Mouse (Mus musculus): Measurements from ENCODE around the gene Gm4869. TPM values are rescaled to one million over a fixed set of nuclear protein-coding genes. Genes with fewer than 3 reads are reported as not detected.

Gene Gm4869
- not detected in 2 replicates for polyA plus RNA-seq (2014; fragmentation: Nextera tagmentation; extraction: Ambion mirVana)

DNA sequence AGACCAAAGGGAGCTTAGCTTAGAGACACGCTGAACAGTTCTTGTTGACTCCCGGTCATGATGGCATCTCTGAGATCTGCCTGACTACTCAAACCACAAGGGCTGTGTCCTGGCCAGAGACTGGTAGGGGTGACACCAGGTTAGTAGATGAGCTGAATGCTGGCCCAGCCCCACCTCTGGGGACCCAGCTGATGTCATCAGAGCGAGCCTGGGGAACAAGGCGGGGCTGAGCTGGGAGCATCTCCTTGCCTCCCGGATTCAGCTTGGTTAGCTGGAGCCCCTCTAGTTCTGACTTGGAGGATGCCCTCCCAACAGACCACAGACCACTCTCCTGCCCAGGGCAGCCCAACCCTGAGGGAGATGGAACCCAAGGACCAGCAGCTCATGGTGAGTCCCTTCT, at the start of gene Gm4869:
Gene Gm4869, plus strand, starts transcription at position 301 of the 400 bp plus-strand sequence.
- Histone ChIP-seq H3K36me3 (ENCODE audit: control insufficient read depth, insufficient read depth, low read length) (peaks cover 51% of the 10 kb centered on the region), H3K9ac (ENCODE audit: low read length) (no peak within 1 kb of the TSS), H3K9me3 (ENCODE audit: control insufficient read depth, low read length) (no peaks in the 10 kb centered on the region), H3K27me3 (replicated peaks; ENCODE audit: control insufficient read depth, insufficient read depth, low read length) (no peaks in the 10 kb centered on the region), H3K4me3 (ENCODE audit: low read depth, low read length) (no peak within 1 kb of the TSS), H3K27ac (ENCODE audit: low read depth) (no peak within 1 kb of the TSS), H3K4me2 (ENCODE audit: low read length) (no peak within 1 kb of the TSS), H3K4me1 (replicated peaks; ENCODE audit: control insufficient read depth, insufficient read depth, low read length) (no peaks in the 10 kb centered on the region)
- DNase-seq (ENCODE audit: low spot score): no peak
- 82% methylated on average over 5 of the region's 5 CpGs for WGBS
- no peak for ATAC-seq (replicated peaks; ENCODE audit: low FRiP score, low TSS enrichment, low read depth)

DNA sequence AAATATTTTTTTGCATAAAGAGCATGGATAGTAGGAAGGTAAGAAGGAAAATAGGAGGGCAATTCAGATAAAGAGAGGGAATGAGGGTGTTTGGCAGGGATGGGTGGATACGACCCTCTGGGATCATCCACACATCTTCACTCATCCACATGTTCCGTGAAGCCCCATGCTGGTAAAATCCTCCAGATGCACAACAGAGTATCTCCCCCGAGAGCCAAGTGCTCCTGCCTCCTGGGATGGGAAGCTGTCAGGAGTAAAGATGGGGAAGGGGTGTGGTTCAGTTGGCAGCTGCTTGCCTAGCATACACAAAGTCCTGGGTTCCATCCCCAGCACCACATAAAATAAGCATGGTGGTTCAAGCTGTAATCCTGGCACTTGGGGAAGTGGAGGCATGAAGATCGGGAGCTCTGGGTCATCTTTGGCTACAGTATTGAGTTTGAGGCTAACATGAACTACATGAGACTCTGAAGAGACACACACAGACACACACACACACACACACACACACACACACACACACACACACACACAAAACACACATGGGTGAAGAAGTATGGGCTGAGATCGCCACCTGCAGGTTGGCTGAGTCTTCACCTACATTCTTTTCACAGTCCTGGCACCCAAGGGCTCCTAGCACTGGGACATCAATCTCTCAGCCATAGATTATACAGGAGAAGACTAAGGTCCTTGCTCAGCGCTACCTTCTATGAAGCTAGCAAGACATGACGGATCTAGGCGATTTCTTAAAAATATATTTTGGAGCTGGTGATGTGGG, 49.1 kb upstream of the Gm4869 start:
- Histone ChIP-seq H3K4me3 (ENCODE audit: low read depth, low read length) (no peak overlapping the region), H3K27me3 (replicated peaks; ENCODE audit: control insufficient read depth, insufficient read depth, low read length) (no peaks in the 10 kb centered on the region), H3K4me2 (ENCODE audit: low read length) (no peak overlapping the region), H3K9ac (ENCODE audit: low read length) (no peak overlapping the region), H3K27ac (ENCODE audit: low read depth) (no peak overlapping the region), H3K4me1 (replicated peaks; ENCODE audit: control insufficient read depth, insufficient read depth, low read length) (no peaks in the 10 kb centered on the region), H3K9me3 (ENCODE audit: control insufficient read depth, low read length) (no peaks in the 10 kb centered on the region), H3K36me3 (ENCODE audit: control insufficient read depth, insufficient read depth, low read length) (no peaks in the 10 kb centered on the region)
- WGBS: 62% methylated on average over 8 of the region's 8 CpGs
- ATAC-seq (replicated peaks; ENCODE audit: low FRiP score, low TSS enrichment, low read depth): no peak
- no peak for DNase-seq (ENCODE audit: low spot score)

- no peaks in the 10 kb centered on the region for H3K9me3 ChIP-seq (ENCODE audit: control insufficient read depth, low read length)
- no peaks in the 10 kb centered on the region for H3K27me3 ChIP-seq (replicated peaks; ENCODE audit: control insufficient read depth, insufficient read depth, low read length)
- no peak overlapping the region for H3K4me3 ChIP-seq (ENCODE audit: low read depth, low read length)
- DNase-seq (ENCODE audit: low spot score) (no peak), ATAC-seq (replicated peaks; ENCODE audit: low FRiP score, low TSS enrichment, low read depth) (no peak)
- no peak overlapping the region for H3K27ac ChIP-seq (ENCODE audit: low read depth)
- no peaks in the 10 kb centered on the region for H3K36me3 ChIP-seq (ENCODE audit: control insufficient read depth, insufficient read depth, low read length)
- no peak overlapping the region for H3K4me2 ChIP-seq (ENCODE audit: low read length)
- WGBS: 67% methylated on average over 4 of the region's 4 CpGs
- no peak overlapping the region for H3K9ac ChIP-seq (ENCODE audit: low read length)
- 0 out of 2 replicates have a peak, but pooled peaks cover 3% of the 10 kb centered on the region for H3K4me1 ChIP-seq (replicated peaks; ENCODE audit: control insufficient read depth, insufficient read depth, low read length)
These were observed 42.7 kb upstream of the Gm4869 start for GRCm38 (mm10) chr5:140402640-140403270.

GRCm38 (mm10) chr5:140405126-140405525, 40.3 kb upstream of the Gm4869 start:
- no peak for DNase-seq (ENCODE audit: low spot score)
- WGBS: 76% methylated on average over 6 of the region's 6 CpGs

DNA sequence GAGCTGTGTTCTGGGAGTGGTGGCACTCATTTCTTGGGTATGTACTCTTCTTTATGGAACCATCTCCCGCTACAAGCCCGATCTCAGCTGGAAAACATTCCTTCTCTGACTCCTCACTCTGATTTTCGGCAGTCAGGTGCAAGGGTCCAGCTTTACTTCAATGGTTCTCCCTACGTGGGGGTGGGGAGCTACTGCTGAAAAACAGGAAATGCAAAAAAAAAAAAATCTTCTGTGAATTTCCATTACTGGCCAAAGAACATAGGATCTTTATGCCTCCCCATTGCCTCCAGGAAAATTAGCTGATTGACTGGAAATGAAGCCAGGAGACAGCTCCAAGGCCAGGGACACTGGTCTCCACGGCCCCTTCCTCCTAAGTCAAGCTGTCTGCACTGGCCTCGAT, 38.8 kb upstream of the Gm4869 start:
- no peak overlapping the region for H3K4me2 ChIP-seq (ENCODE audit: low read length)
- H3K27me3 ChIP-seq (replicated peaks; ENCODE audit: control insufficient read depth, insufficient read depth, low read length): no peaks in the 10 kb centered on the region
- 60% methylated on average over 6 of the region's 6 CpGs for WGBS
- H3K4me1 ChIP-seq (replicated peaks; ENCODE audit: control insufficient read depth, insufficient read depth, low read length): 0 out of 2 replicates have a peak, but pooled peaks cover 3% of the 10 kb centered on the region
- no peak for ATAC-seq (replicated peaks; ENCODE audit: low FRiP score, low TSS enrichment, low read depth)
- no peak overlapping the region for H3K9ac ChIP-seq (ENCODE audit: low read length)
- no peaks in the 10 kb centered on the region for H3K36me3 ChIP-seq (ENCODE audit: control insufficient read depth, insufficient read depth, low read length)
- no peak for DNase-seq (ENCODE audit: low spot score)
- no peak overlapping the region for H3K4me3 ChIP-seq (ENCODE audit: low read depth, low read length)
- no peak overlapping the region for H3K27ac ChIP-seq (ENCODE audit: low read depth)
- no peaks in the 10 kb centered on the region for H3K9me3 ChIP-seq (ENCODE audit: control insufficient read depth, low read length)

More at GRCm38 (mm10) chr5:140405126-140405525, 40.3 kb upstream of the Gm4869 start:
- H3K4me3 ChIP-seq (ENCODE audit: low read depth, low read length): no peak overlapping the region
- H3K4me2 ChIP-seq (ENCODE audit: low read length): no peak overlapping the region
- ATAC-seq (replicated peaks; ENCODE audit: low FRiP score, low TSS enrichment, low read depth): no peak
- no peaks in the 10 kb centered on the region for H3K27me3 ChIP-seq (replicated peaks; ENCODE audit: control insufficient read depth, insufficient read depth, low read length)
- no peak overlapping the region for H3K9ac ChIP-seq (ENCODE audit: low read length)
- no peak overlapping the region for H3K27ac ChIP-seq (ENCODE audit: low read depth)
- H3K4me1 ChIP-seq (replicated peaks; ENCODE audit: control insufficient read depth, insufficient read depth, low read length): 0 out of 2 replicates have a peak, but pooled peaks cover 3% of the 10 kb centered on the region
- H3K36me3 ChIP-seq (ENCODE audit: control insufficient read depth, insufficient read depth, low read length): no peaks in the 10 kb centered on the region
- no peaks in the 10 kb centered on the region for H3K9me3 ChIP-seq (ENCODE audit: control insufficient read depth, low read length)

- no peak overlapping the region for H3K27ac ChIP-seq (ENCODE audit: low read depth)
These were observed 36.6 kb upstream of the Gm4869 start for GRCm38 (mm10) chr5:140408801-140409200.

GRCm38 (mm10) chr5:140411339-140411738, 34.1 kb upstream of the Gm4869 start:
- no peaks in the 10 kb centered on the region for H3K36me3 ChIP-seq (ENCODE audit: control insufficient read depth, insufficient read depth, low read length)
- ATAC-seq (replicated peaks; ENCODE audit: low FRiP score, low TSS enrichment, low read depth) (no peak), DNase-seq (ENCODE audit: low spot score) (peak; percentile 72)
- H3K4me3 ChIP-seq (ENCODE audit: low read depth, low read length): no peak overlapping the region
- H3K4me1 ChIP-seq (replicated peaks; ENCODE audit: control insufficient read depth, insufficient read depth, low read length): no peaks in the 10 kb centered on the region
- no peaks in the 10 kb centered on the region for H3K9me3 ChIP-seq (ENCODE audit: control insufficient read depth, low read length)
- H3K4me2 ChIP-seq (ENCODE audit: low read length): no peak overlapping the region
- no peak overlapping the region for H3K27ac ChIP-seq (ENCODE audit: low read depth)
- H3K27me3 ChIP-seq (replicated peaks; ENCODE audit: control insufficient read depth, insufficient read depth, low read length): no peaks in the 10 kb centered on the region
- WGBS: 38% methylated on average over 8 of the region's 8 CpGs
- no peak overlapping the region for H3K9ac ChIP-seq (ENCODE audit: low read length)

More at GRCm38 (mm10) chr5:140408801-140409200, 36.6 kb upstream of the Gm4869 start:
- Histone ChIP-seq H3K36me3 (ENCODE audit: control insufficient read depth, insufficient read depth, low read length) (no peaks in the 10 kb centered on the region), H3K27me3 (replicated peaks; ENCODE audit: control insufficient read depth, insufficient read depth, low read length) (no peaks in the 10 kb centered on the region), H3K9me3 (ENCODE audit: control insufficient read depth, low read length) (no peaks in the 10 kb centered on the region), H3K9ac (ENCODE audit: low read length) (no peak overlapping the region), H3K4me3 (ENCODE audit: low read depth, low read length) (no peak overlapping the region), H3K4me1 (replicated peaks; ENCODE audit: control insufficient read depth, insufficient read depth, low read length) (no peaks in the 10 kb centered on the region), H3K4me2 (ENCODE audit: low read length) (no peak overlapping the region)
- ATAC-seq (replicated peaks; ENCODE audit: low FRiP score, low TSS enrichment, low read depth) (no peak), DNase-seq (ENCODE audit: low spot score) (no peak)

DNA sequence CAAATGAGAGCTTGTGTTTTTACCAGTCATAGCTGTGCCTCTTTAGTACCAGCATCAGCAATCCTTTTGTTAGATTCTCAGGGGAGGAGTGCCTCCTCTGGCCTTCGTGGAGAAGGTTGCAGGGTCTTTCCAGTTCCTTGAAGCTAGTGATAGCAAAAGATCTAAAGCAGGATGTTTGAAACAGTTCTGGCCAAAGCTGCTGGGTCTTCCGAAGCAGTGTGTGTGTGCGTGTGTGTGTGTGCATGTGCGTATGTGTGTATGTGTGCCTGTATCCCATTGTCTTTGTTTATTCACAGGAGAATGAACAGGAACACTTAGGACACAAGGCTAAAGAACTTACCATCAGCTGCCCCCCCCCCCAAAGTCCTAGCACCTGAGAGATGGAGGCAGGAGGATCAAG, 30.8 kb upstream of the Gm4869 start:
- ATAC-seq (replicated peaks; ENCODE audit: low FRiP score, low TSS enrichment, low read depth): no peak

More for the DNA sequence above, 30.8 kb upstream of the Gm4869 start:
- Histone ChIP-seq H3K27ac (ENCODE audit: low read depth) (no peak overlapping the region), H3K27me3 (replicated peaks; ENCODE audit: control insufficient read depth, insufficient read depth, low read length) (no peaks in the 10 kb centered on the region), H3K9ac (ENCODE audit: low read length) (no peak overlapping the region), H3K9me3 (ENCODE audit: control insufficient read depth, low read length) (no peaks in the 10 kb centered on the region), H3K4me2 (ENCODE audit: low read length) (no peak overlapping the region), H3K4me3 (ENCODE audit: low read depth, low read length) (no peak overlapping the region), H3K4me1 (replicated peaks; ENCODE audit: control insufficient read depth, insufficient read depth, low read length) (no peaks in the 10 kb centered on the region), H3K36me3 (ENCODE audit: control insufficient read depth, insufficient read depth, low read length) (no peaks in the 10 kb centered on the region)
- no peak for DNase-seq (ENCODE audit: low spot score)
- 65% methylated on average over 4 of the region's 4 CpGs for WGBS
